Mouse (Mus musculus) brain, embryonic 14.5 days (tissue): Measurements from ENCODE around the gene Erich3.

Experiments
- CTCF ChIP-seq: fragments of 200-500 bp; IDR thresholded peaks from 2 replicates; pipeline ENCODE4 v1.5.1; 2012; ENCODE audit warnings: inconsistent platforms, mild to moderate bottlenecking, moderate library complexity, borderline replicate concordance; ENCODE audit not compliant: insufficient read depth, insufficient read length; ENCODE audit errors: extremely low read depth
- POLR2A ChIP-seq: fragments of 200-500 bp; IDR thresholded peaks from 2 replicates; pipeline ENCODE4 v1.6.1; 2012; ENCODE audit warnings: mild to moderate bottlenecking, inconsistent platforms, borderline replicate concordance; ENCODE audit not compliant: poor library complexity, insufficient read depth, insufficient read length, severe bottlenecking; ENCODE audit errors: extremely low read depth

DNA sequence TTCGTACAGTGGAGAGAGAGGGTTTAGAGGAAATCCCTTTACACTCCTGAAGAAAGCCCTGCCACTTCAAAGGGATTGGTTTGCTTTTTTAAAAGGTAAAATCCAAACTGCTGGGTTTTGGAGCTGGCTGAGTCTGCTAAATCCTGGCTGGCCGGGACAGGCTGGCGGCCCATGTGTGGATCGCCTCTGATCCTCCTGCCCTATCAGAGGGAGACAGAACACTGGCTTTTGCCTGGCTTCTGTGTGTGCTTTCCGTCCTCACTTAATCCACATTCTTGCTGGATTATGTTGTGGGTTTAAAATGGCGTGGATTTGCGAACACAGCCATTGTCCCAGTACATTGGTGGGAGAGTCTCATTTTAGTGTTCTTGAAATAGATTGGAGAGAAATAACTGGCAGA lies 48.4 kb upstream of the Erich3 start:
- TF ChIP-seq CTCF, result no peak
- TF ChIP-seq POLR2A, result no peak
